Mouse (Mus musculus): ENCODE data around the gene Rreb1.

Rreb1 gene

DNA sequence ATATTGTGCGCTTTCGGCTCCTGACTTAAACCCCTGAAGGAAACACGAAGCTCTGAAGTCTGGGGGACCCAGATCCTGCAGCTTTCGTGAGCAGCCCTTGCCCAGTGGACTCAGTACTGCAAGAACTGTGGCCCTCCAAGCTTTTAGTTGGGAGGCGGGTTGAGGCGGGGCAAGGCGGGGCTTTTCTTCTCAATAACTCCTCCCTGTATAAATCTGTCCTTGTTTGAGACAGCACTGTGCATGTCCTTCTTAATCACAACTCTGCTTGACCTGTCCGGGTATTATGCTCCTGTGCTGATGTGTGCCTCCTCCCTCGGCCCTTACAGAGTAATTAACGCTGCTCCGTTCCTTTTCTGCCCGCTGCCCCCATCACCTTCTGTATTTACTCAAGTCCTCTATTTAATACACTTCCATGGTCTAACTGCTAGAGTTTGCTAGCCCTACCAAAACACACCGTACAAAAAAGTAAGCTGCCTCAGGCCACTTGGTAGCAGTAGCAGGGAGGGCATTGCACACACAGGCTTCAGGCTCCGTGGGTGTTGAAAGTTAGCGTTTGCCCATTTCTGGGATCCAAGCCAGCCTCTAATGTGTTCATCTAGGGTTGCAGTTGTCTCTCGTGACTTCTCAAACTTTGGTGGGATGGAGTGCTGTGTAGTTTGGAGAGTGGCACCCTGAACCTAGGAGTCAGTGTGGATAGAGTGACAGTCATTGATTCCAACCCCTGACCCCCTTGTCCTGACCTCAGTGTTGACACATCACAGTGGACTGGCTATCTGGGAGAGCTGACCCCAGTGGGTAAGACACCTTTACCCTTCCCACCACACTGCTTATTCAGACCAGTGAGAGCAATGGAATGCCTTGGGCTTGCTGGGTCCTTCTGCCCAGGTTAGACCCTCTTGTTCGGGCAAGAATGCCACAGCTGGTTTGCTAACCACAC is 164.0 kb downstream of the Rreb1 start:
- no peak for DNase-seq (ENCODE audit: low read depth, low spot score)

DNA sequence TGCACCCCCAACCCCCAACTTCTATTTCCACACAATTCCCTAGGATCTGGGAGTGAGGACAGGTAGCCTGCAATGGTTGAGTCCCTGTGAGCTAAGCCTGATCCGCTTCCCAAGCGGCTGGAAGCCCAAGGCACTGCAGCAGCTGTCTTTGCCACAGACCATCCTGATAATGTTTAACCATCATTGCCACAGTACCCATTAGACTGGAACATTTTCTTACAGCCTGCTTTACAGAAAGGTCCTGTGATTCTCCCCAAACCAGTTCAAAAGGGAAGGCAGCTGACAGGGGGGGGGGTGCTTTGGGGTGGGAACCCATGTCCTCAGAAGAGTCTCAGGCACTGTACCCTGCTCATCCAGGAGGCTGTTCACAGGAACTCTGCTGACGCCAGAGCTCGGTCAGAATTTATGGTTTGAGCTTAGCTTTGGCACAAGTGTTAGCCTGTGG is 164.7 kb downstream of the Rreb1 start:
- no peak for DNase-seq (ENCODE audit: low read depth, low spot score)

GRCm38 (mm10) chr13:37943466-37943865 is 165.3 kb downstream of the Rreb1 start:
- DNase-seq (ENCODE audit: low read depth, low spot score): no peak

DNA sequence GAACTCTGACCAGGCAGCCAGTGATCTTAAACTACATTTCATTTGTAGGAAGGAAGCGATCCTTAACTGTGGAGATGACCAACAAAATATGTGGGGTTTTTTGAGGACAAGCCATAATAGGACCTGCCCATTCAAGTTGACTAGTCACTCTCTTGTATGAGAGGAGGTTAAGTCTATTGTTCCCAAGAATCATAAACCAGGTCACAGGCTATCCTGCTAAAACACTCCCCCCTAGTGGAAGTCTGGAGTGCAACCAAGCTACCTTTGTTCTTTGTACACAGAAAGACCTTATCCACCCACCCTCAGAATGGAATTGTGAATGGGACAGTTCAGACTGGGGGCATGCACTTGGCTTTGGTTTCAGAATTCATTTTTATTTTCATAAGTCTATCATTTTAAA is 166.1 kb downstream of the Rreb1 start:
- DNase-seq (ENCODE audit: low read depth, low spot score): peak; percentile 47

DNA sequence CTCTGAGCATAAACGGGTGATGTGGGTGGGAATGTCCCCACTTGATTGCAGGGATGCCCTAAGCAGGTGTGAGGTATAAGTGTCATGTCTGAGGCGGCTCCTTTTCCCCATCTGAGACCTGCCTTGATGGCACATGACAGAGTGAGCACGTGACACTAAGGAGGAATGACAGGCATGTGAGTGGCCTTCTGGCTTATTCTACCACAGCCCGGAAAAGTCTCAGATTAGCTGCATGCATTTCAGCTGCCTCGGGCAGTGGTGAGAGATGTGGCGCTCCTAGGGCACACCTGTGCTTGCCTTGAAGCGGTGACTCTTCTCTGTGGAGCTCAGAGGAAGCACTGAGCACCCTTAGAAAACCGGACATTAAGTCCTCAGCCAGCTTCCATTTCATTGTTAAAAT is 167.2 kb downstream of the Rreb1 start:
- no peak for DNase-seq (ENCODE audit: low read depth, low spot score)

DNA sequence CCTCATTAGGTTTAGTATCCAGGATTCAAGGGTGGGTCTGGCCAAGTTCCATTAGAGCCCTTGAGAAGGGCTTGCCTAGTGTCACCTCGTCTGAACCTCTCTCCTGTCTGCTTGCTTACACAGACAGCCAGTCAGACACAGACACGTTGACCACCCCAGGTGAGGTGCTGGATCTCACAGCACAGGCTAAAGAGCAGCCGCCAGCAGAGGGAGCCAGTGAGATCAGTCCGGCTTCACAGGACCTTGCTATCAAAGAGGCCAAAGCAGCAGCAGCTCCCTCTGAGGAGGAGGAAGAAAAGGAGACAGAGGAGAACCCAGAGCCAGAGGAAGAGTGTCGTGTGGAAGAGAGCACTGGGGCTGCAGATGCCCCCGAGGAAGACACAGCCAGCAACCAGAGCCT is 168.5 kb downstream of the Rreb1 start:
- DNase-seq (ENCODE audit: low read depth, low spot score): peak; percentile 80

DNA sequence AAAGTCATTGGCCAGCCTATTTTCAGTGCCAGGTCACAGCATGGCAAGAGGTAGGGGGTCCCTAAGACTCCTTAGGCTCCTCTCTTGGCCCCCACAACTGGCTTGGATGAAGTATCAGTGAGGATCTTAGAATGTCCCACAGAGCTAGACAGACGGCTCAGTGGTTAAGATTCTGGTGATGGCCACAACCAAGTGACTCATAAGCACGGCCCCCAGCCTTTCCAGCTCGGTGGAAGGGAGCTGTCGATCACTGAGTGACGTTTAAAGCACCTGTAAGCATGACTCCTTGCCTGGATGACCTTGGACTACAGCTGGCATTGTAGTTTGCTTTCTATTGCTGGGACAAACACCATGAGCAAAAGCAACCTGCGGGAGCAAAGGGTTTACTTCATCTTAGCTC is 174.8 kb downstream of the Rreb1 start:
- no peak for DNase-seq (ENCODE audit: low read depth, low spot score)

GRCm38 (mm10) chr13:37954318-37954717 is 176.1 kb downstream of the Rreb1 start:
- no peak for DNase-seq (ENCODE audit: low read depth, low spot score)

GRCm38 (mm10) chr13:37958498-37959238 is 180.5 kb downstream of the Rreb1 start:
- no peak for DNase-seq (ENCODE audit: low read depth, low spot score)

GRCm38 (mm10) chr13:37959239-37959907 is 181.2 kb downstream of the Rreb1 start:
- DNase-seq (ENCODE audit: low read depth, low spot score): no peak

GRCm38 (mm10) chr13:37959936-37960335 is 181.7 kb downstream of the Rreb1 start:
- no peak for DNase-seq (ENCODE audit: low read depth, low spot score)

DNA sequence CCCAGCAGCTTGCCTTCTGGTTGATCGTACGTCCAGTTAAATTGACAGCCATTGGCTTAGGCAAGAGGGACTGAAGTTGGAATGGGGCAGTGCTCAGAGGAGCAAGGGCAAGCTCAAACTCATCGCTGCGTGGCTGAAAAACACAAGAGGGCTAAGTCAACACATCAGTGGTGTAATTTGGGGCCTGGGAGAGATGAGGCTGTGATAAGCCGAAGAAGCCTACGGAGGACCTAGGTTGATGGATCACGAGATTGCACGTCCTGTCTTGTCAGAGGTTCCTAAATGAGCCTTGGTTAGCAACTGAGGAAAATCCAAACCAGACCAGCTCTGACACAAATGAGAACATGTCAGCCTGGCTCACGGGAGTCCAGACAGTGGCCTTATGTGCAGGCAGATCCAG is 184.3 kb downstream of the Rreb1 start:
- no peak for DNase-seq (ENCODE audit: low read depth, low spot score)

- DNase-seq (ENCODE audit: low read depth, low spot score): peak; percentile 86
These were observed 185.3 kb downstream of the Rreb1 start for GRCm38 (mm10) chr13:37963354-37964007.

DNA sequence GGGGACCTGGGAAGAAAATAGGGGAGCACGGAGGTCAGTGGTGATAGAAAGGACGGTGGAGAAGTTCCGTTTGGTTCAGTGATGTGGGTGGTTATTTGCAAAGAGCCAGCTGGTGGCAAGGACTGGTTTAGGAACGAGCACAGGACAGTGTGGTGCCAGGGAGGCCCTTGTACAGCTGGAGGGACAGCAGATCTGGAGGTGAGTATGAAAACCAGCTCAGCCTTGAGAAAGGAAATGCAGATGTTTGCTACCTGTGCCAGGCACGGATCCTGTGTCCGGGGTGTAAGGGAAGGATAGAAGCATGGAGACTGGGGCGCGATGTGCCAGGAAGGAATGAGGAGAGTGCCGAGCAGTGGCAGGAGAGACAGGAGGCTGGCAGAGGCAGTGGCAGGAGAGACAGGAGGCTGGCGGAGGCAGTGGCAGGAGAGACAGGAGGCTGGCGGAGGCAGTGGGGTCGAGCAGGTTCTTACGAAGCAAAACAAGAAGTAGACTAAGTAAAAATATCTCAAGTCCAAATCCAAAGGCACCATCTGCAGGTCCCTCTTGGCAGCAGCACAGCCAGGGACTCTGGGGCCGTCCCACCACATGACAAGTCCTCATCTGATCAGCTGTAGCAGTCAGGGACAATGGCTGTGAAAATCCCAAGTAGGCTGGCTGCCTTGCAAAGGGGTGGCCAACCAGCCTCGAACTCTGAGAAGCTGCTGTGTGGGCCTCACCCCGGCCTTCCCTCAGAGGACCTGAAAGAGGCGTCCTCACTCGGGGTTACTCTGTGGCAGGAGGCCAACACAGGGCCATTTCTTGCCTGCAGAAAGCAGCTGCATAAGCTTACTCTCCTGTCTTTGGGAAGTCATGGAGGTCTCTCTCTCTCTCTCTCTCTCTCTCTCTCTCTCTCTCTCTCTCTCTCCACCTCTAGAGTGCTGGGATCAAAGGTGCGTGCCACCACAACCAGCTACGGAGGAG is 186.2 kb downstream of the Rreb1 start:
- DNase-seq (ENCODE audit: low read depth, low spot score): no peak

DNA sequence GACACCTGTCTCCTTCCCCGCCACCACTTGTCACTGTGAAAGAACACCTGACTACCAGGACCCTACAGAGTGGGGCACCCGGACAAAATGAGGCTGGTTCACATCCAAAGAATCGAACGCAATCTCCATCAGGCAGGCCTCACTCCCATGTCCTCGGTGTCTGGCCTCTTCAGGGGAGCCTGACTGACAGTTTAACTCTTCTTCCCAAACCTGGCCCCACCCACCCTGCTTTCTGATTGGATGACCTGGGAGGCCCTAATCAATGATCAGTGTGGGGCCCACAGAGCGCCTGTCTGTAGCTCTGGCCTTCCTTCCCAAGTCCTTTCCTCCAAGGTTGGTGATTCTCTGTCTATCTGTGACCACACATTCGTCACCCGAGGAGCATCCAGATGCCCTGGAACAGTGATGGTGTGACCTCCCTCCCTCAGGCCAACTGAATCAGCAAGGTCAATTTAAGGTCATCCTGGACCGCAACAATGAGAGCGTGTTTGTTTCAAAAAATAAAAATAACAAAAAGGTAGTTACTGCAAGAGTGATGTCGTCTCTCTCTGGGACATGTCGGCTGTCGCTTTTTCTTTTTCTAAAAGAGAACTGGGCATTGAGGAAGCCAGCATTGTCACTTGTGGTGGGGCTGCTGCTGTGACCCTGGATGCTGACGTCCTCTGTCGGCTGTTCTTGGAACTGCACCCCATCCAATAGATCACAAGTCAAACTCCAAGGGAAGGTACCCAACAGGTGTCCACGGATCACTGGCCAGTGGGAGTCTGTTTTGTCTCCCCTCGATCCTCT is 187.1 kb downstream of the Rreb1 start:
- DNase-seq (ENCODE audit: low read depth, low spot score): peak; percentile 28

GRCm38 (mm10) chr13:37966256-37967051 is 188.3 kb downstream of the Rreb1 start:
- no peak for DNase-seq (ENCODE audit: low read depth, low spot score)

- no peak for DNase-seq (ENCODE audit: low read depth, low spot score)
These were observed 188.8 kb downstream of the Rreb1 start for GRCm38 (mm10) chr13:37967052-37967437.

DNA sequence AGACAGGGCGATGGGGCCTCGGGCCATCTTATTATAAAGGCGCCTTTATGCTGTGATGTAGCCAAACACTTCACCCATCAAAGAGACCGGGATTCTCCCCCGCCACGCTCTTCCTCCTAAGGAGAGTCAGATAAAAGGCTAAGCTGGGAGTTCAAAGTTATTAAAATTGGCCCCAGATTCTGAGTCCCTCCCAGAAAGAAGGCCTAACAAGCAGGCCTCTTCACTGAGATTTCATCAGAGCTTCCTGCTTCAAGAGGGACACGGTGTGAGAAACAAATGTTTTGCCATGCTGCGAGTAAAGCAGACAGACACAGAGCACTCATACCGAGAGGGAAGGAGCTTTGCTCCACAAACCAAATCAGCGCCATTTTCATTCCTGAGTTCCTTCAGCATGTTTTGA is 189.4 kb downstream of the Rreb1 start:
- DNase-seq (ENCODE audit: low read depth, low spot score): no peak

- peak; percentile 88 for DNase-seq (ENCODE audit: low read depth, low spot score)
These were observed 191.1 kb downstream of the Rreb1 start for GRCm38 (mm10) chr13:37969337-37969736.
